Mouse (Mus musculus): ENCODE data around the gene Olfr159. TPM values are rescaled to one million over a fixed set of nuclear protein-coding genes. Genes with fewer than 3 reads are reported as not detected.
"Not testable (repeated sequence)": the region's sequence is repeated elsewhere in the genome, so short reads cannot be mapped to it uniquely, and the experiment has no call there.

Olfr159 gene
- not detected in 2 replicates for polyA plus RNA-seq (2011; ENCODE audit: insufficient read depth, insufficient read length, low replicate concordance, missing spikeins)

DNA sequence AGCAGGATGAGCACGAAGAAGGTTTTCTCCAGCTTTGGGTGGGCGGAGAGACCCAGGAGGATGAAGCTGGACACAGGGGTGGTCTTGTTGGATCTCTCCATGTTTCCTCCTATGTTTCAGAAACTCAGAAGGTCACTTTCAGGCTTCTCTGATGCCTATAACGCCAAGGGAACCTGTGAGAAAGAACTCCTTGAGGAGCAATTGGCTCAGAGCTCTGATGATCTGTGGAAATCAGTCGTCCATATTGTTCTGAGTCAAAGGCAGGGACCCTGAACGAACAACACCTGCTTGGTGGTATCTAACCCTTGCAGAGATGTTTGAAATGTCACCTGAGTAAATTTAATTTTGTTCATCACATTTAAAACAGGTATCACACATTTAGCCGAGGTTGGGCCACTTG lies at the start of gene Olfr159:
Olfr159 (minus strand) TSS at position 101 of the 400 bp plus-strand sequence.
- Histone ChIP-seq H3K4me3 (replicated peaks; ENCODE audit: control insufficient read depth, low read depth, low read length) (no peak within 1 kb of the TSS), H3K27ac (ENCODE audit: control insufficient read depth, insufficient read depth, low read depth, low read length, poor library complexity) (no peak within 1 kb of the TSS), H3K4me1 (ENCODE audit: control insufficient read depth, insufficient read depth, low read length) (no peaks in the 10 kb centered on the region)
- TF ChIP-seq CTCF (IDR thresholded peaks at IDR 0.05; ENCODE audit: control insufficient read depth, insufficient read depth, low read length): no peak
- TF ChIP-seq POLR2A (IDR thresholded peaks at IDR 0.05; ENCODE audit: borderline replicate concordance, control insufficient read depth, low read depth, low read length): no peak
- WGBS: 71% methylated on average over 6 of the region's 6 CpGs

- no peak for TF ChIP-seq CTCF (IDR thresholded peaks at IDR 0.05; ENCODE audit: control insufficient read depth, insufficient read depth, low read length)
- TF ChIP-seq POLR2A (IDR thresholded peaks at IDR 0.05; ENCODE audit: borderline replicate concordance, control insufficient read depth, low read depth, low read length): no peak
- Histone ChIP-seq H3K27ac (ENCODE audit: control insufficient read depth, insufficient read depth, low read depth, low read length, poor library complexity) (no peak overlapping the region), H3K4me3 (replicated peaks; ENCODE audit: control insufficient read depth, low read depth, low read length) (no peak overlapping the region), H3K4me1 (ENCODE audit: control insufficient read depth, insufficient read depth, low read length) (no peaks in the 10 kb centered on the region)
- WGBS: 71% methylated on average over 7 of the region's 7 CpGs
Observed at GRCm38 (mm10) chr4:43798936-43799335, 28.1 kb upstream of the Olfr159 start.

DNA sequence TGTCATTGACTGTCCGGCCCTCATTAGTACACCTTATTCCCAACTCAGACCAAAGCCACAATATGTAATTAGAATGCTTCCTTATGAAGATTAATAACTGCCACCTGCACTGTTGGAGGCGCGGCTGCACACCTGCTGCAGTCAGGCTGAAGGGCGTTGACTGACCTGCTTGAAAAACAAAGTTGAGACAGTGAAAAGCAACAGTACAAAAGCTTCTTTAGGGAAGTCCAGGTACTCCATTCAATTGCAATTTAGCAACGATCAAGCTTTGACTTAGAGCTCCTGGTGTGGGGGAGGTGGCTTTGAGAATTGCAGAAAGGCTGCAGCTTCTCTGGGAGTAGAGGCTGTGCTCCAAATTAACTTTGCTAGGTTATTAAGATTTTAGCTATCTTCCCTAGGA lies 25.0 kb upstream of the Olfr159 start:
- H3K27ac ChIP-seq (ENCODE audit: control insufficient read depth, insufficient read depth, low read depth, low read length, poor library complexity); H3K4me3 ChIP-seq (replicated peaks; ENCODE audit: control insufficient read depth, low read depth, low read length); H3K4me1 ChIP-seq (ENCODE audit: control insufficient read depth, insufficient read depth, low read length): not testable (repeated sequence)
- WGBS: 78% methylated on average over 5 of the region's 5 CpGs

GRCm38 (mm10) chr4:43795296-43795695 lies 24.5 kb upstream of the Olfr159 start:
- no peaks in the 10 kb centered on the region for H3K4me1 ChIP-seq (ENCODE audit: control insufficient read depth, insufficient read depth, low read length)
- TF ChIP-seq POLR2A (IDR thresholded peaks at IDR 0.05; ENCODE audit: borderline replicate concordance, control insufficient read depth, low read depth, low read length) (no peak), CTCF (IDR thresholded peaks at IDR 0.05; ENCODE audit: control insufficient read depth, insufficient read depth, low read length) (no peak)
- H3K4me3 ChIP-seq (replicated peaks; ENCODE audit: control insufficient read depth, low read depth, low read length): no peak overlapping the region
- no peak overlapping the region for H3K27ac ChIP-seq (ENCODE audit: control insufficient read depth, insufficient read depth, low read depth, low read length, poor library complexity)
- WGBS: 73% methylated on average over 6 of the region's 6 CpGs

GRCm38 (mm10) chr4:43772304-43772703 lies 1.5 kb upstream of the Olfr159 start:
- no peak overlapping the region for H3K4me3 ChIP-seq (replicated peaks; ENCODE audit: control insufficient read depth, low read depth, low read length)
- WGBS: 41% methylated on average over 2 of the region's 2 CpGs
- H3K4me1 ChIP-seq (ENCODE audit: control insufficient read depth, insufficient read depth, low read length): no peaks in the 10 kb centered on the region
- no peak overlapping the region for H3K27ac ChIP-seq (ENCODE audit: control insufficient read depth, insufficient read depth, low read depth, low read length, poor library complexity)
- TF ChIP-seq CTCF (IDR thresholded peaks at IDR 0.05; ENCODE audit: control insufficient read depth, insufficient read depth, low read length) (no peak), POLR2A (IDR thresholded peaks at IDR 0.05; ENCODE audit: borderline replicate concordance, control insufficient read depth, low read depth, low read length) (no peak)

DNA sequence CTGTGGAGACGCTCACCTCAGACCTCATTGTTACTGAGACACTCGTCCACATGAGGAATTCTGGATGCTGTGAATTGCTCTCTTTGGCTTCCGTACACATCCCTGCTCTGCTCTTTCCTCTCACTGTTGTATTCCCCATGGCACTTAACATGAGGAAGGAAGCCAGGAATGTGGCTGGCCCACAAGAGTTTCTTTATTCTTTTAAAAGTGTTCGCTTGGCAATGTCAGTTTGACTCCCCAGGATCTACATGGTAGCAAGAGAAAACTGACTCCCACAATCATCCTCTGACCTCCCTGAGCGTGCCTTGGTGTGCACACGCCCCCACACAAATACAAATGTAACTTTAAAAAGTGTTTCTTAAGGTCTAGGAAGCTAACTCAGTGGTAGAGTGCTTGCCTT lies 817 bp upstream of the Olfr159 start:
- TF ChIP-seq POLR2A (IDR thresholded peaks at IDR 0.05; ENCODE audit: borderline replicate concordance, control insufficient read depth, low read depth, low read length): no peak
- no peak for TF ChIP-seq CTCF (IDR thresholded peaks at IDR 0.05; ENCODE audit: control insufficient read depth, insufficient read depth, low read length)
- no peaks in the 10 kb centered on the region for H3K4me1 ChIP-seq (ENCODE audit: control insufficient read depth, insufficient read depth, low read length)
- H3K4me3 ChIP-seq (replicated peaks; ENCODE audit: control insufficient read depth, low read depth, low read length): no peak overlapping the region
- no peak overlapping the region for H3K27ac ChIP-seq (ENCODE audit: control insufficient read depth, insufficient read depth, low read depth, low read length, poor library complexity)
- WGBS: 56% methylated on average over 6 of the region's 6 CpGs

GRCm38 (mm10) chr4:43769374-43769773 lies 1.4 kb downstream of the Olfr159 start:
- no peak overlapping the region for H3K4me3 ChIP-seq (replicated peaks; ENCODE audit: control insufficient read depth, low read depth, low read length)
- TF ChIP-seq POLR2A (IDR thresholded peaks at IDR 0.05; ENCODE audit: borderline replicate concordance, control insufficient read depth, low read depth, low read length) (no peak), CTCF (IDR thresholded peaks at IDR 0.05; ENCODE audit: control insufficient read depth, insufficient read depth, low read length) (no peak)
- WGBS: 82% methylated on average over 2 of the region's 2 CpGs
- no peaks in the 10 kb centered on the region for H3K4me1 ChIP-seq (ENCODE audit: control insufficient read depth, insufficient read depth, low read length)
- no peak overlapping the region for H3K27ac ChIP-seq (ENCODE audit: control insufficient read depth, insufficient read depth, low read depth, low read length, poor library complexity)

DNA sequence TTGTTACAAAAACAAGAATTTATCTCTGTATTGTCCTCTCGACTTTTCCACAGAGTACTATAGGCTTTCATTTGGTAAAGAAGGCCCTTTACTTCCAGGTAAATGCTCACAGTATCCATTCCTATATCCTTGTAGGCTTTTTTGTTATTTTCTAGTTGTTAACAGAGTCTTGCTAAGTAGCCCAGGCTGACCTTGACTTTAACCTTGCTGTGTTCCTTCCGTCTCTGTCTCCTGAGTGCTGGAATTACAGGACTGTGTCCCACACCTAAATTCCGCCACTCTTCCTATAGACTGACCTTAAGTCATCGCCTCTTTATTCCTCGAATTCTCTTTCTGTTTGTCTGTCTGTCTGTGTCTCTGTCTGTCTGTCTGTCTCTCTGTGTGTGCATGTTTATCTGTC lies 2.5 kb downstream of the Olfr159 start:
- TF ChIP-seq POLR2A (IDR thresholded peaks at IDR 0.05; ENCODE audit: borderline replicate concordance, control insufficient read depth, low read depth, low read length) (no peak), CTCF (IDR thresholded peaks at IDR 0.05; ENCODE audit: control insufficient read depth, insufficient read depth, low read length) (no peak)
- WGBS: 71% methylated on average over 5 of the region's 5 CpGs
- no peaks in the 10 kb centered on the region for H3K4me1 ChIP-seq (ENCODE audit: control insufficient read depth, insufficient read depth, low read length)

GRCm38 (mm10) chr4:43763410-43763809 lies 7.4 kb downstream of the Olfr159 start:
- Histone ChIP-seq H3K27ac (ENCODE audit: control insufficient read depth, insufficient read depth, low read depth, low read length, poor library complexity) (no peak overlapping the region), H3K4me3 (replicated peaks; ENCODE audit: control insufficient read depth, low read depth, low read length) (no peak overlapping the region), H3K4me1 (ENCODE audit: control insufficient read depth, insufficient read depth, low read length) (no peaks in the 10 kb centered on the region)
- TF ChIP-seq CTCF (IDR thresholded peaks at IDR 0.05; ENCODE audit: control insufficient read depth, insufficient read depth, low read length): peak; percentile 19; the same call in 1 of the 2 replicates
- no peak for TF ChIP-seq POLR2A (IDR thresholded peaks at IDR 0.05; ENCODE audit: borderline replicate concordance, control insufficient read depth, low read depth, low read length)
- 22% methylated on average over 7 of the region's 7 CpGs for WGBS

More for the DNA sequence above, 2.5 kb downstream of the Olfr159 start:
- Histone ChIP-seq H3K27ac (ENCODE audit: control insufficient read depth, insufficient read depth, low read depth, low read length, poor library complexity) (no peak overlapping the region), H3K4me3 (replicated peaks; ENCODE audit: control insufficient read depth, low read depth, low read length) (no peak overlapping the region)

Measured in bone marrow, adult 2 months (tissue).